Mouse (Mus musculus): ENCODE data around the gene Ulk2. TPM values are rescaled to one million over a fixed set of nuclear protein-coding genes. Genes with fewer than 3 reads are reported as not detected.

Ulk2 gene
- polyA plus RNA-seq, 1 experiment from 2014 or later, result 16.3 TPM

GRCm38 (mm10) chr11:61744460-61744859, 110.4 kb downstream of the Ulk2 start:
- Histone ChIP-seq H3K36me3 (ENCODE audit: control insufficient read depth, insufficient read depth, low read length) (peaks cover 69% of the 10 kb centered on the region), H3K4me1 (ENCODE audit: control insufficient read depth, insufficient read depth, low read length) (no peaks in the 10 kb centered on the region), H3K27me3 (ENCODE audit: control insufficient read depth, insufficient read depth, low read length) (no peaks in the 10 kb centered on the region), H3K9me3 (ENCODE audit: control insufficient read depth, low read length) (no peaks in the 10 kb centered on the region), H3K9ac (ENCODE audit: low read depth, low read length) (no peak overlapping the region), H3K4me2 (replicated peaks; ENCODE audit: low read depth, low read length) (no peak overlapping the region), H3K4me3 (ENCODE audit: low read length) (no peak overlapping the region), H3K27ac (ENCODE audit: low read depth, low read length) (no peak overlapping the region)
- 78% methylated on average over 3 of the region's 3 CpGs for WGBS
- ATAC-seq (ENCODE audit: low FRiP score, low TSS enrichment), result no peak

GRCm38 (mm10) chr11:61743768-61744167, 111.1 kb downstream of the Ulk2 start:
- Histone ChIP-seq H3K4me3 (ENCODE audit: low read length) (no peak overlapping the region), H3K4me2 (replicated peaks; ENCODE audit: low read depth, low read length) (no peak overlapping the region), H3K4me1 (ENCODE audit: control insufficient read depth, insufficient read depth, low read length) (no peaks in the 10 kb centered on the region), H3K36me3 (ENCODE audit: control insufficient read depth, insufficient read depth, low read length) (peaks cover 71% of the 10 kb centered on the region), H3K9me3 (ENCODE audit: control insufficient read depth, low read length) (no peaks in the 10 kb centered on the region), H3K27ac (ENCODE audit: low read depth, low read length) (no peak overlapping the region), H3K27me3 (ENCODE audit: control insufficient read depth, insufficient read depth, low read length) (no peaks in the 10 kb centered on the region), H3K9ac (ENCODE audit: low read depth, low read length) (no peak overlapping the region)
- 86% methylated on average over 3 of the region's 3 CpGs for WGBS
- no peak for ATAC-seq (ENCODE audit: low FRiP score, low TSS enrichment)

- 100% methylated on average over 1 of the region's 1 CpGs for WGBS
- H3K9ac ChIP-seq (ENCODE audit: low read depth, low read length), result no peak overlapping the region
- no peak overlapping the region for H3K4me2 ChIP-seq (replicated peaks; ENCODE audit: low read depth, low read length)
- peaks cover 73% of the 10 kb centered on the region for H3K36me3 ChIP-seq (ENCODE audit: control insufficient read depth, insufficient read depth, low read length)
- H3K27me3 ChIP-seq (ENCODE audit: control insufficient read depth, insufficient read depth, low read length), result no peaks in the 10 kb centered on the region
- ATAC-seq (ENCODE audit: low FRiP score, low TSS enrichment), result no peak
- H3K9me3 ChIP-seq (ENCODE audit: control insufficient read depth, low read length), result no peaks in the 10 kb centered on the region
- H3K4me1 ChIP-seq (ENCODE audit: control insufficient read depth, insufficient read depth, low read length), result no peaks in the 10 kb centered on the region
- H3K4me3 ChIP-seq (ENCODE audit: low read length), result no peak overlapping the region
- no peak overlapping the region for H3K27ac ChIP-seq (ENCODE audit: low read depth, low read length)
Measured at GRCm38 (mm10) chr11:61740500-61740899, 114.4 kb downstream of the Ulk2 start.

GRCm38 (mm10) chr11:61737290-61737689, 117.6 kb downstream of the Ulk2 start:
- Histone ChIP-seq H3K4me1 (ENCODE audit: control insufficient read depth, insufficient read depth, low read length) (no peaks in the 10 kb centered on the region), H3K36me3 (ENCODE audit: control insufficient read depth, insufficient read depth, low read length) (peaks cover 79% of the 10 kb centered on the region)
- WGBS, result 89% methylated on average over 1 of the region's 1 CpGs

GRCm38 (mm10) chr11:61732672-61733071, 122.2 kb downstream of the Ulk2 start:
- Histone ChIP-seq H3K4me3 (ENCODE audit: low read length) (no peak overlapping the region), H3K9ac (ENCODE audit: low read depth, low read length) (no peak overlapping the region), H3K36me3 (ENCODE audit: control insufficient read depth, insufficient read depth, low read length) (peaks cover 65% of the 10 kb centered on the region), H3K4me1 (ENCODE audit: control insufficient read depth, insufficient read depth, low read length) (no peaks in the 10 kb centered on the region), H3K27me3 (ENCODE audit: control insufficient read depth, insufficient read depth, low read length) (no peaks in the 10 kb centered on the region), H3K9me3 (ENCODE audit: control insufficient read depth, low read length) (no peaks in the 10 kb centered on the region), H3K4me2 (replicated peaks; ENCODE audit: low read depth, low read length) (no peak overlapping the region), H3K27ac (ENCODE audit: low read depth, low read length) (no peak overlapping the region)
- WGBS, result 92% methylated on average over 7 of the region's 7 CpGs
- no peak for ATAC-seq (ENCODE audit: low FRiP score, low TSS enrichment)

More at GRCm38 (mm10) chr11:61737290-61737689, 117.6 kb downstream of the Ulk2 start:
- ATAC-seq (ENCODE audit: low FRiP score, low TSS enrichment), result no peak
- Histone ChIP-seq H3K9ac (ENCODE audit: low read depth, low read length) (no peak overlapping the region), H3K27ac (ENCODE audit: low read depth, low read length) (no peak overlapping the region), H3K4me2 (replicated peaks; ENCODE audit: low read depth, low read length) (no peak overlapping the region), H3K9me3 (ENCODE audit: control insufficient read depth, low read length) (no peaks in the 10 kb centered on the region), H3K27me3 (ENCODE audit: control insufficient read depth, insufficient read depth, low read length) (no peaks in the 10 kb centered on the region), H3K4me3 (ENCODE audit: low read length) (no peak overlapping the region)

GRCm38 (mm10) chr11:61728037-61728436, 126.8 kb downstream of the Ulk2 start:
- ATAC-seq (ENCODE audit: low FRiP score, low TSS enrichment), result no peak
- Histone ChIP-seq H3K27me3 (ENCODE audit: control insufficient read depth, insufficient read depth, low read length) (no peaks in the 10 kb centered on the region), H3K4me1 (ENCODE audit: control insufficient read depth, insufficient read depth, low read length) (no peaks in the 10 kb centered on the region), H3K36me3 (ENCODE audit: control insufficient read depth, insufficient read depth, low read length) (peaks cover 35% of the 10 kb centered on the region), H3K4me3 (ENCODE audit: low read length) (no peak overlapping the region), H3K9ac (ENCODE audit: low read depth, low read length) (no peak overlapping the region), H3K4me2 (replicated peaks; ENCODE audit: low read depth, low read length) (no peak overlapping the region), H3K27ac (ENCODE audit: low read depth, low read length) (no peak overlapping the region), H3K9me3 (ENCODE audit: control insufficient read depth, low read length) (no peaks in the 10 kb centered on the region)
- 66% methylated on average over 2 of the region's 2 CpGs for WGBS

Other genes with a start within 250 kb of the Ulk2 start
- gene Grap, start 201.8 kb downstream of the Ulk2 start, polyA plus RNA-seq (2014; fragmentation: Nextera tagmentation; extraction: Ambion mirVana), result 7.5 and 8.6 TPM in 2 replicates
- gene Fam83g, start 171.0 kb downstream of the Ulk2 start, polyA plus RNA-seq (2014; fragmentation: Nextera tagmentation; extraction: Ambion mirVana), result 1.8 and 1.9 TPM in 2 replicates
- 0.11 and 0.16 TPM in 2 replicates for gene Slc5a10, start 134.2 kb downstream of the Ulk2 start, polyA plus RNA-seq (2014; fragmentation: Nextera tagmentation; extraction: Ambion mirVana)
- gene Prpsap2, start 93.0 kb downstream of the Ulk2 start, polyA plus RNA-seq (2014; fragmentation: Nextera tagmentation; extraction: Ambion mirVana), result 28.0 and 31.7 TPM in 2 replicates
- 14.8 and 22.1 TPM in 2 replicates for gene Akap10, start 75.2 kb upstream of the Ulk2 start, polyA plus RNA-seq (2014; fragmentation: Nextera tagmentation; extraction: Ambion mirVana)
- gene Specc1, start 101.7 kb upstream of the Ulk2 start, polyA plus RNA-seq (2014; fragmentation: Nextera tagmentation; extraction: Ambion mirVana), result 6.6 and 13.6 TPM in 2 replicates